Mouse (Mus musculus) megakaryocyte-erythroid progenitor cell, adult 5-6 weeks (primary cell): ENCODE data around the gene Rbms1. TPM values are rescaled to one million over a fixed set of nuclear protein-coding genes. Genes with fewer than 3 reads are reported as not detected.
"Not testable (repeated sequence)": the region's sequence is repeated elsewhere in the genome, so short reads cannot be mapped to it uniquely, and the experiment has no call there.

Source experiments
- ATAC-seq: replicated peaks from 2 replicates; pipeline ENCODE4 v1.8.0; 2016; ENCODE audit warnings: mild to moderate bottlenecking, inconsistent platforms; ENCODE audit not compliant: severe bottlenecking, poor library complexity, low FRiP score, low TSS enrichment
- total RNA-seq, 2 experiments: library from RNA; stranded (forward) in 1 of 2; stranded (reverse) in 1 of 2; fragments of 200-1000, 215-1000 nt in 1 of 2; fragments of >200 nt in 1 of 2; fragmentation: Nextera tagmentation in 1 of 2; gene quantifications; 2 replicates each; pipeline ENCODE4 v1.2.3; 2014 to 2017

Gene Rbms1
- total RNA-seq, 2 experiments from 2014 or later: 8.9 to 16.4 TPM

DNA sequence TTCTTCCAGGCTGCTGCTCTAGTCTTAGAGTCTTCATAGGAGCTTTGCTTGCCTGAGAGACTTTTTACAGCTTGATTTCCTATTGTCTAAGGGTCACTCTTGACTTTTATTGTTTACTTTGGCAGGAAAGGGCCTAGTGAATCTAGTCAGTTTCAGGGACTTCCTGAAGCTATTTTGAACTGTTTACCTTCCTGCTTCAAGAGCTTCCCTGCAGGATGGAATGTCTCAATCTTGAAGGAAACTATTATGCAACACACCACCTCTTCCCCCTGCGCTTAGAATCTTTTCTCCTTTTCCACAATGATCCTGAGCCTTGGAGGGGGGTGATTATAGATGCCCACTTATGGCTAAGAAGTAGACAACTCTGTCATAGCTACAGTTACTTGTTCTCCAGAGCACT lies 104.9 kb downstream of the Rbms1 start:
- no peak for ATAC-seq

GRCm38 (mm10) chr2:60856097-60856496 lies 106.9 kb downstream of the Rbms1 start:
- no peak for ATAC-seq

DNA sequence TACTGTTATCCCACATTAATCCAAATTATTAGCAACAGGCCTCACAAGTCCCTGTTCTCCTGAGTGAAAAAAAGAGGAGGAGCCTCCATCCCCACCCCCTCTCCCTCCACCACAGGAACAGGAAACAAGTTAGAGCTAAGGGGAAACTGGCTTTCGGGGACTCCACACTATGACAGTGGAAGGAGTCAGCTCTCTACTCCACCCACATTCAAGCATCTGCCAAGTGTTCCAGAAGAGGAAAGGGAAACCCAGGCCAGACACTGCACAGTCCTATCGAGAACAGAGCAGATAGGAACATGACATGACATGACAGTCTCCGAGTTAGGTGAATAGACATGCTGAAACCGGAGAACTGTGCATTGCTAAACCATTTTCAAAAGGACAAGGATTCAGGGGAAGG lies 108.0 kb downstream of the Rbms1 start:
- peak; percentile 83 for ATAC-seq

GRCm38 (mm10) chr2:60851898-60852297 lies 111.1 kb downstream of the Rbms1 start:
- no peak for ATAC-seq

- no peak for ATAC-seq
These were observed 111.8 kb downstream of the Rbms1 start for GRCm38 (mm10) chr2:60851057-60851718.

DNA sequence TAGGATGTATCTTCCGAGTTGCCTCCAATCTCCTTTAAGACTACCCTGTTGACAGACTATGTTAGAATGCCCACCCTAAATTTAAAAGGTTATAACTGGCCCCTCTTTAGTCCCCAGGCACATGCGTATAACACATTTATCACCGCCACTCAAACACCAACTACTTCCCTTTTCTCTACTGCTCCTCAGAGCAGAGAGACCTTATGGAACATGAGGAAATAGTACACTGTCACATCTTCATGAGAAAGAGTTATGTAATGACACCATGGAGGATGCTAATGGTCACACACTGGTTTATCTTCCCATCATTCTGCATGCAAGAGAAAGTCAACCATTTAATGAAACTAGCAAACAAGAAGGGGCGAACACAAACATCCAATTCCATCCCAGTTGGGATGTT lies 114.5 kb downstream of the Rbms1 start:
- no peak for ATAC-seq

DNA sequence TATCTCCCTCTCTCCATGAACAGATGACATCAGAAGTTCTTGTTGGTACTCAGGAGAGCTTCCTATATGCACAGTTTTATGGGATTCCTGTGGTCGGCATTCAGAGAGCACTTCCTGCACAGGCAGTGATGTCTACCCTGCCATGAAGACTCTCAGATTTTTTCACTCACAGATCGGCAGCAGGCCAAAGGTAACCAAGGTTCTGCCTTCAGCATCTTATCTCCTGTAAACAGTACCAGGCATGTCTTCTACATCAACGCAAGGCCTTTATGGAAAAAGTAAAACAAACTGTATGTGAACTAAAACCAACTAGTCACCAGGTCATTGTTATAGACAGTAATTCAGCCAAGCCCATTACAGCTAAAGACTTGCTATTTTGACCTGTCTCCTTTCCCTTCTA lies 115.0 kb downstream of the Rbms1 start:
- no peak for ATAC-seq

- ATAC-seq: peak; percentile 97
These were observed 117.6 kb downstream of the Rbms1 start for GRCm38 (mm10) chr2:60845316-60845894.

GRCm38 (mm10) chr2:60844259-60844658 lies 118.7 kb downstream of the Rbms1 start:
- no peak for ATAC-seq

- no peak for ATAC-seq
These were observed 119.4 kb downstream of the Rbms1 start for GRCm38 (mm10) chr2:60843633-60844032.

DNA sequence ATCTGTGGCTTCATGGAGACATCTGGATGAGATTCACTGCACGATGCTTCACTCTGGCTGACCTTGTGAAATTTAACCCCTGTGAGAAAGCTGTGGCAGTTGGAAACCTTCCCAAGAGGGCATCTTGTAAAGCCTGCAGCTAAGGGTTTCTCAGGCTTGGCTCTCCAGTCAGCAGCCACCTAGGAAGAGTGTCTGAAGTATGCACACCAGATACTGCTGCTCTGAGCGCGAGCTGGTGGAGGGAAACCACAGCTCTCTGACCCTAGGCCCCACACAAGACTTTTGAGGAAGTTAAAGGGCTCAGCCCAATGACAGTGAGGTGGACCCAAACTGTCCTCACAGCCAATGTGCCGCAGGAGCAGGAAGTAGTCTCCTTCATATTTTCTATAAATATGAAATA lies 120.0 kb downstream of the Rbms1 start:
- no peak for ATAC-seq

GRCm38 (mm10) chr2:60840922-60841321 lies 122.1 kb downstream of the Rbms1 start:
- ATAC-seq: no peak

DNA sequence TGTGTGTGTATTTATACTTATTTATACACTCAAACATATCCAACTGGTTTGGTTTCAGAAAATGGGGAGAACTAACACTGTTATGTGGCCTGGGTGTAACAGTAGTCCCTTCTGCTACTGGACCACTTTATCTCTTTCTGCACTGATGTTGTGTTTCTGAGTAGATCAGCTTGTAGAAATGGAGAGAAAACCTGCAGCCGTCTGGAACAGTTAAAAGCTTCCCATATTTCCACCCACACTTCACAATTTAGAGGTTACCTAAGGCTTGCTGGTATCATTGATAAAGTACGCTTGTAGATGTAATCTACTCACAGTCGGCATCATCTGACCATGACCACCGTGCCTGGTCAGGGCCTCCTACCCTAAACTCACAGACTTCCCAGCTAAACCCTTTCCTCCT lies 123.5 kb downstream of the Rbms1 start:
- no peak for ATAC-seq

GRCm38 (mm10) chr2:60838856-60839255 lies 124.1 kb downstream of the Rbms1 start:
- ATAC-seq: no peak

DNA sequence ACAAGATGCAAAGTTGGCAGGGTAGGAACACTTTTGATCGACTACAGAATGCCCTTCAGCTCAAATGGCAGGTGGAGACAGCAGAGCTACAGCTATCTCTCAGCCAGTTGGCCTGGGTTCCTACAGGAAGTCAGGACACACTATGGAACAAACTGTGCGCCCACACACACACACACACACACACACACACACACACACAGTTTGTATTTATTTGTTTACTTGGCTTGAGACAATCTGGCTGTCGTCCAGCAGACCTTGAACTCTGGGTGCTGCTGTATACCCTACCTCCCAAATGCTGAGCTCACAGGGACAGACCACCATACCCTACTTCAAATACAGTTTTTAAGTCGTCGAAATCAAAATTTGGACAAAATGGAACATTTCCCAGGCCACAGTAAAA lies 125.4 kb downstream of the Rbms1 start:
- no peak for ATAC-seq

- no peak for ATAC-seq
These were observed 126.8 kb downstream of the Rbms1 start for GRCm38 (mm10) chr2:60836237-60836636.

GRCm38 (mm10) chr2:60834293-60834692 lies 128.7 kb downstream of the Rbms1 start:
- ATAC-seq: no peak

DNA sequence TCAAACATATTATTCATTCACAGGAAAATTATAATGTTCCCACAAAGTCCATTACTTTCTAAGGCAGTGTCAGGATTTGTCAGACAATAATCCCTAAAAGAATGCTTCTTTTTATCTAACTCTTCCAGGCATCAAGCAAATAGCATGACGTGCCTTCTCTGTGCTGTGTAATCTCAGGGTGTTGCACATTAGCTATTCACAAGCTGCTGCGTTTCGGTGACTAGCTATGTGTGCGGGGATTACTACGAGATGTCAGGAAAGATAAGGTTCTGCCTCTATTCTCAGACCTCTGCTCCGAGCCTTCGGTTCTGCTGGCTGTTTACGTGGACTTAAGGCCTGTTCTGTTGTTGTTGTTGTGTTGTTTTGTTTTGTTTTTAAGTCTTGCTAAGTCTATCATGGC lies 130.7 kb downstream of the Rbms1 start:
- ATAC-seq: no peak

GRCm38 (mm10) chr2:60830464-60830863 lies 132.5 kb downstream of the Rbms1 start:
- ATAC-seq: not testable (repeated sequence)

DNA sequence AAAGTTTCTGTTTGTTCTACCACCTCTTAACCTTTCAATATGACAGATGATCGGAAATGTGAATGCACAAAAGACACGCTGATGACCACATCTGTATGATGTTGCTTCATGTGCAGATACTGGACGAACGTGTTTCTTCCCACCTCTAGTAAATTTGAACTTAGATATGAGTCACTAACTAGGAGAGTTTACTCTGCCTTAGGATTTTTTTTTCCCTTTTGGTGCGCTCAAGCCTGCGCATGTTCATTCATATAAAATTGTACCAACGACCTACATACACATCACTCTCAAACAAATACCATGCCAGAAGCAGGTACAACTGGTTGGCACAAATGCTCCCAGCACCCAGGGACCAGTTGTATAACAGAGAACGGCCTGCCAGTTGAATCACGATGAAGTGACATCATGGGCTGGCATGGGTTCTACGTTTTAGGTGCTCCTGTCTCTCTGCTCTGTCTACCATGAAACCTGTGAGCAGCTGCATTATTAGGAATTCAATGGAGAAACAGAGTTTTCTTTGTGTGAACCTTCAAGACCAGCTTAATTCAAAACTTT lies 134.0 kb downstream of the Rbms1 start:
- no peak for ATAC-seq

DNA sequence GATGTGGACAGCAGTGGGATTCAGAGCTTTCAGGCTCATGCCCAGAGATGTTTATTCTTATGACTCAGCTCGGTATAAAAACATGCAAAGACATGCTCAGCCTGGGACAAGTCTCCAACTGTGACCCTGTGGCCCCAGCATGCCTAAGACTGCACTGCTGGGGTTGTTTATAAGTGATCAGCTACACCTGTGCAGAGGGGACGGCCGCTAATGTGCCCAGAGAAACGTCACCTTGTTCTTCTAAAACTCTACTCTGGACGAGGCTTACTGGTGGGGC lies 135.9 kb downstream of the Rbms1 start:
- no peak for ATAC-seq
